Mouse (Mus musculus) megakaryocyte, embryonic 14.5 days (primary cell): ENCODE data around the gene Pde4b.

ENCODE experiments used
- FLI1 ChIP-seq: IDR thresholded peaks from 2 replicates; pipeline ENCODE4 v1.6.1; 2012; ENCODE audit warnings: low read length, inconsistent platforms, mixed read lengths
- GATA1 ChIP-seq: IDR thresholded peaks from 3 replicates; pipeline ENCODE4 v1.6.1; 2012; ENCODE audit warnings: mixed read lengths, low read length, inconsistent platforms, borderline replicate concordance

GRCm38 (mm10) chr4:102413794-102414193 lies 326.5 kb downstream of the Pde4b start:
- TF ChIP-seq FLI1 = no peak
- TF ChIP-seq GATA1 = no peak
